16 mouse cellular contexts compared by ENCODE assay signal in genomic region chr10:10818061-10818460, GRCm38 (mm10).
"Had no signal": no experiment of that assay in that cellular context is flagged by ENCODE, and none has a peak within 500 bp of the region (broad histone marks: within the 10 kb centered on the region; RNA-seq: fewer than 3 reads in every experiment).

No protein-coding gene starts in this region.

- DNase-seq: kidney, adult 8-10 months; kidney, postnatal 36 days; midbrain, embryonic 14.5 days; retina, postnatal 1 day; right cerebral cortex, postnatal 4 days; spleen, adult 18-20 months; thymus, adult 2 months; thymus, postnatal 25 days had no signal

- H3K27ac ChIP-seq: kidney, postnatal 0 days; layer of hippocampus, adult 2 months; limb, embryonic 12.5 days; liver, embryonic 14.5 days; lung, embryonic 15.5 days; midbrain, embryonic 10.5 days; neural tube, embryonic 13.5 days had no signal

- H3K36me3 ChIP-seq: limb, embryonic 12.5 days; lung, embryonic 15.5 days; midbrain, embryonic 10.5 days; neural tube, embryonic 13.5 days had no signal

- ATAC-seq: intestine, postnatal 0 days had no signal

- H3K9ac ChIP-seq: limb, embryonic 12.5 days; liver, embryonic 14.5 days; lung, embryonic 15.5 days; neural tube, embryonic 13.5 days had no signal

- H3K4me1 ChIP-seq: limb, embryonic 12.5 days; midbrain, embryonic 10.5 days; neural tube, embryonic 13.5 days had no signal

- H3K4me3 ChIP-seq: layer of hippocampus, adult 2 months; limb, embryonic 12.5 days; lung, embryonic 15.5 days; midbrain, embryonic 10.5 days; neural tube, embryonic 13.5 days had no signal

- H3K9me3 ChIP-seq: limb, embryonic 12.5 days; lung, embryonic 15.5 days; midbrain, embryonic 10.5 days; neural tube, embryonic 13.5 days had no signal

- H3K27me3 ChIP-seq: limb, embryonic 12.5 days; lung, embryonic 15.5 days; neural tube, embryonic 13.5 days had no signal

- H3K4me2 ChIP-seq: limb, embryonic 12.5 days; lung, embryonic 15.5 days; neural tube, embryonic 13.5 days had no signal
